Mouse (Mus musculus) testis, adult 2 months (tissue): ENCODE results near the gene Arhgap22. TPM values are rescaled to one million over a fixed set of nuclear protein-coding genes. Genes with fewer than 3 reads are reported as not detected.

Experiments
- H3K27ac ChIP-seq: fragments of 200-500 bp; 2 replicates; pipeline ENCODE4 v1.5.1; 2012; ENCODE audit warnings: low read depth, low read length; ENCODE audit not compliant: control insufficient read depth, insufficient read depth
- H3K27me3 ChIP-seq: fragments of 200-500 bp; 2 replicates; pipeline ENCODE4 v1.6.1; 2012; ENCODE audit warnings: mild to moderate bottlenecking, low read length, moderate library complexity; ENCODE audit not compliant: control insufficient read depth, insufficient read depth
- H3K36me3 ChIP-seq: fragments of 200-500 bp; 2 replicates; pipeline ENCODE4 v1.6.1; 2012; ENCODE audit warnings: mild to moderate bottlenecking, low read length; ENCODE audit not compliant: control insufficient read depth, insufficient read depth
- H3K4me1 ChIP-seq: fragments of 200-500 bp; 2 replicates; pipeline ENCODE4 v1.6.1; 2012; ENCODE audit warnings: low read length; ENCODE audit not compliant: control insufficient read depth, insufficient read depth
- H3K4me3 ChIP-seq: fragments of 200-500 bp; 2 replicates; pipeline ENCODE4 v1.5.1; 2012; ENCODE audit warnings: low read depth, mild to moderate bottlenecking, low read length, moderate library complexity, mixed read lengths; ENCODE audit not compliant: control insufficient read depth
- CTCF ChIP-seq: fragments of 200-500 bp; IDR thresholded peaks from 2 replicates; pipeline ENCODE4 v1.5.1; 2012; ENCODE audit warnings: low read depth, mild to moderate bottlenecking, inconsistent platforms, low read length, moderate library complexity; ENCODE audit not compliant: control insufficient read depth, insufficient read depth, insufficient replicate concordance
- POLR2A ChIP-seq: fragments of 200-500 bp; IDR thresholded peaks from 2 replicates; pipeline ENCODE4 v1.6.1; 2012; ENCODE audit warnings: low read depth, mild to moderate bottlenecking, inconsistent platforms, low read length, moderate library complexity; ENCODE audit not compliant: control insufficient read depth
- polyA plus RNA-seq: library from polyadenylated mRNA; depleted of rRNA; stranded (reverse); fragments of >200 nt; gene quantifications from 2 replicates; pipeline ENCODE4 v1.2.3, GENCODE M21; 2012

Gene Arhgap22
- polyA plus RNA-seq, 1 experiment: 1.6 TPM

DNA sequence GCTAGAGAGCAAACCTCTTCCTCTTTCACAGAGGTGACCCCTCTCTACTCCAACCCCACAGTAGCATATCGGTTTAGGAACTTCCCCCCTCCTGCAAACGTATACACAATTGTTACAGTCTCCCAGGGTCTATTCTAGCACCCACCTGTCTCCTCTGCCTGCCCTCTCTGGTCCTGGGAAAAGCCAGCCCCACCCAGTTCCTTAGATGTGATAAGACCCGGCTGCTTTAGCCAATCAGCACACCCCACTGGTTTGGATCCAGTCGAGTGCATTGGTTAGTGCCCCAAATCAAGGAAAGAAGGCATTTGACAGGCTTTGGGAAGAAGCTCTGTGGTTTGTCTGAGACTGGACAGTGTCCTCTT, 922 bp downstream of the Arhgap22 start:
- Histone ChIP-seq H3K4me3 (no peak overlapping the region), H3K27me3 (no peaks in the 10 kb centered on the region), H3K4me1 (peaks cover 6% of the 10 kb centered on the region), H3K36me3 (no peaks in the 10 kb centered on the region), H3K27ac (no peak overlapping the region)
- no peak for TF ChIP-seq POLR2A
- TF ChIP-seq CTCF: no peak

DNA sequence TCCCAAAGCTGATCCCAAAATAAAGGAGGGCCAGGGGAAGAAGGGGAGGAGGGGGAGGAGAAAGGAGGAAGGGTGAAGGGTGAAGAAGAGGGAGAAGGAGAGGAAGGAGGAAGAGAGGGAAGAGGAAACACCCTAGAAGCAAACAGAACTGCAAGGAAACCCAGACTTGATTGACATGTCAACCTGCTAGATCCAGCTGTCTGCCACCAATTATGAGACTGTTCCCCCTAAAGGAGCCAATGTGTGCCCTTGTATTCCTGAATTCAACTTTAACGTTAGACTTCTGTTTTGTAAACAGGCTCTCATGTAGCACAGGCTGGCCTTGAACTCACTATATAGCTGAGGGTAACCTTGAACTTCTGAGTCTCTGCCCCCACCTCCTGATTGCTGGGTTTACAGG, 1.3 kb downstream of the Arhgap22 start:
- Histone ChIP-seq H3K27ac (no peak overlapping the region), H3K4me3 (no peak overlapping the region), H3K27me3 (no peaks in the 10 kb centered on the region), H3K36me3 (no peaks in the 10 kb centered on the region), H3K4me1 (peaks cover 6% of the 10 kb centered on the region)
- TF ChIP-seq CTCF: no peak
- TF ChIP-seq POLR2A: no peak

DNA sequence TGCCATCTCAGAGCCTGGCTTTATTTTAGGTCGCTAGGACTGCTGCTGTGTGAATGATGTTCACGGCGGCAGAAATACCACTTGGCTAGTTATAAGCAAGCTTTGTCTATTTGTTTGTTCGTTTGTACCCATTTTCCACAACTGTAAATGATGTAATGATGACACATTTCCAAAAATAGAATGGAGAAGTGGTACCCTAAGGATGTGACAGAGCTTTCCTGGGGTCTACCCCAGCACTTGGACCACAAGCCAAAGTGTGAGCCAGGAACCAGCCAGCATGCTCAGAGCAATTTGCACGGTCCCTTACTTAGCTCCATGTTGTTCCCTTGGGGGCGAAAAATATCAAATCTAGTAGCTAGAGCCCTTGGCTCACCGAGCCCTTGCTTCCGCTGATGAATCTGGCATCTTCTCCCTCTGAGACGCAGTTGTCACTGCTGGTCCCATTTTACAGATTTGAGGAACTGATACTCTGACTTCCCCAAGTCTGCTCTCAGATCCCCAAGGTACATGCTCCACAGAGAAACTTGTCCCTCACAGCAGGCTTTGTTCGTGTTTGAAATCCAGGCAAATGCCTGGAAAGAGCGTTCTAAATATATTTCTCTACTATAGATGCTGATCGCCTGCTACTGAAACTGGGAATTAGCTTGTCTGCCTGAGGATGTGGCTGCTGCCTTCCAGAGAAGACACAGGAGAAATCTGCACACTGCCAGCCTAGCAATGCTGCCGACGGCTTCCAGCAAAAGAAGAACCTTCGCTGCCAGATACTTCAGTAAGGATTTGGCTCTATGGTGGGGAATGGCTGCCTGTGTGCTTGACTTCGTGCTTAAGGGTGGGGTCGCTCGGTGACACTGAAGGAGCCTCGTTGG, 2.8 kb downstream of the Arhgap22 start:
- H3K27me3 ChIP-seq: no peaks in the 10 kb centered on the region
- no peak overlapping the region for H3K27ac ChIP-seq
- TF ChIP-seq CTCF (no peak), POLR2A (no peak)
- no peaks in the 10 kb centered on the region for H3K36me3 ChIP-seq
- no peak overlapping the region for H3K4me3 ChIP-seq
- H3K4me1 ChIP-seq: peaks cover 6% of the 10 kb centered on the region

DNA sequence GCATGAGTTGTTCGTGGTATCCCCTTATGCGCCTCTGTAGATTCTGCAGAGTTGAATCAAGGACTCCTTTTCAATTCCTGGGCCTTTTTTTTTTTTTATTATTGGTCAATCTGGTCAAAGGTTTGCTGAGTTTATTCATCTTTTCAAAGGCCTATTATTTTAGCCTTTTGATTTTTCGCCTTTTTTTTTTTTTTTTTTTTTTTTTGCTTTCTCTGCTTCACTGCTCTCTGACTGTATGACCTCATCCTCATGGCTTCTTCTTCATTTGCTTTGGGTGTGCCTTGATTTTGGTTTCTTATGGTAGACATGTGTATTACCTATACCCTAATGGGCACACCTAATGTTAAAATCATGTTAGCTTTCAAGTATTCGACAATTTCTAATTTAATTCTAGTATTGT, 11.4 kb downstream of the Arhgap22 start:
- no peak overlapping the region for H3K27ac ChIP-seq
- H3K4me3 ChIP-seq: no peak overlapping the region
- no peak for TF ChIP-seq CTCF
- TF ChIP-seq POLR2A: no peak
- no peaks in the 10 kb centered on the region for H3K4me1 ChIP-seq
- no peaks in the 10 kb centered on the region for H3K36me3 ChIP-seq
- H3K27me3 ChIP-seq: no peaks in the 10 kb centered on the region

DNA sequence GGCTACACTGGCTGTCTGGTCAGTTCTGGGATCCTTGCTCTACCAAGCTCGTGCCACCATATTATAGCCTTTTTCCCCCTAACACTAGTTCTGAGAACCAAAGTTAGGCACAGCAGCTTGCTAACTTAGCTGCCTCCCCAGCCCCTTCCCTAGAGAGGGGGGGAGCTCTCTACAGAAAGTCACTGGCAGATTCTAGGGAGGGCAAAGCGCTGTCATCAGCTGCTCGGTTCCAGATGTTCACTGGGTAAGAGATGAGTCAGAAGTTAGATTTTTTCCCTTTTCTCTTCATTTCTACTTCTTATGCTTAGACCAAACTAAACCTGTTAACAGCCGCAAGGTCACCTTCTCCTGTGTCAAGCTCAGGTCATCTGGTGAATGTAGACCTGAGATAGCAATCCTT, 16.8 kb downstream of the Arhgap22 start:
- Histone ChIP-seq H3K27me3 (no peaks in the 10 kb centered on the region), H3K4me1 (no peaks in the 10 kb centered on the region)
- TF ChIP-seq POLR2A (no peak), CTCF (no peak)

DNA sequence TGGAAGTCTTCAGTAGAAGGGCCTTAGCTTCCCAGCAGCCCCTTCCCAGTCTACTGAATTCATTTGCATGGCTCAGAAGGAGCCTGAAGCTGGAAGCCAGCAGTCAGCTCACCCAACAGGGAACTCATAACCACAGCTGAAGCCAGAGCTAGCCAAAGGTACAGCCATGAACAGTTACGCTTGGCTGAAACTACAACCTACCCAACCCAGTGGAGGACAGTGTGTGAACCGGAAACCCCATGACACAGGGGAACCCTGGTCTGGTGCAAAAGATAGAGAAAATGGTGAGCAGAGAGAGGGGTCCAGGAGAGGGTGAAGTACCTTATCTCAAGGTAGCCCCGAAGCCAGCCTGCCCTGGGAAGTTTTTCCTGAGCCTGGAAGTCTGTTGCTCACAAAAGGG, 17.5 kb downstream of the Arhgap22 start:
- TF ChIP-seq POLR2A: no peak
- no peak for TF ChIP-seq CTCF
- H3K4me3 ChIP-seq: no peak overlapping the region
- H3K27me3 ChIP-seq: no peaks in the 10 kb centered on the region
- no peak overlapping the region for H3K27ac ChIP-seq
- no peaks in the 10 kb centered on the region for H3K4me1 ChIP-seq
- no peaks in the 10 kb centered on the region for H3K36me3 ChIP-seq

More for the DNA sequence above, 16.8 kb downstream of the Arhgap22 start:
- Histone ChIP-seq H3K4me3 (no peak overlapping the region), H3K27ac (no peak overlapping the region), H3K36me3 (no peaks in the 10 kb centered on the region)

DNA sequence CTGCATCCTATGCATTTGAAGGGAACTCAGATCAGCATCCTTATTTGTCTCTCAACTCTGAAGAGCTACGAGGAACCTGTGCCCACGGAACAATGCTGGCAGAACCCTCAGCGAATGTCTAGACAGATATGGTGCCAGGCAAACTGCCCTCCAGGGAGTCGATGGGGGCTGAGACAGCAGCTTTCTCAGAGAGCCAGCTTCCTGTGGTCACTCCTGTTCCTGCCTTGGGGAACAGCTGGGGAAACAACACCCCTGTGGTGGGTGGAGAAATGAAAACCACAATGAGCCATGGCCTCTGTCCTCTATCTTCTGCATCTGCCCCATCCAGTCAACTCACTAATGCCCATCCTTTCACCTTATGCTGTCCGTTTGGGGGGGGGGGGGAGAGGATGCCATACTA, 18.2 kb downstream of the Arhgap22 start:
- H3K36me3 ChIP-seq: no peaks in the 10 kb centered on the region
- no peaks in the 10 kb centered on the region for H3K4me1 ChIP-seq
- no peak for TF ChIP-seq CTCF
- TF ChIP-seq POLR2A: no peak
- no peak overlapping the region for H3K4me3 ChIP-seq
- no peak overlapping the region for H3K27ac ChIP-seq
- no peaks in the 10 kb centered on the region for H3K27me3 ChIP-seq

DNA sequence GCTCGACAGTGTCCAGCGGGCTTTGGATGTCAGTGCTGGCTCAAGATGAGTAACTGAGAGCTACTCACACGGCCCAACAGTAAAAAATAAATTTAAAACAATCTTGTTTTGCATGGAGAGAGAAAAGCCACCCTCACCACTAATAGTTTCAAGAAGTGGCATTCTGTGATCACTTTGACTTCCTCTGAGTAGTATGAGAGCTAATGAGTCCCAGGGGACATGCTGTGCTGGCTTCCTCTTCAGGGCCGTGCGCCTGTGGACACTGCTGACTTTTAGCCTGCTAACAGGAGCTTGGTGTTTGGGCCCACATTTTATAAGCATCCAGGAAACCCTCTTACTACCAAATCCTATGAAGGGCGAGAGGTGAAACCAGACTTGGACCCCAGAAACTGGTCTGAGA, 21.8 kb downstream of the Arhgap22 start:
- Histone ChIP-seq H3K4me1 (no peaks in the 10 kb centered on the region), H3K27ac (no peak overlapping the region), H3K36me3 (no peaks in the 10 kb centered on the region), H3K27me3 (no peaks in the 10 kb centered on the region), H3K4me3 (no peak overlapping the region)
- TF ChIP-seq POLR2A: no peak
- no peak for TF ChIP-seq CTCF
